Mouse (Mus musculus): Measurements from ENCODE around the gene Dmxl2. TPM values are rescaled to one million over a fixed set of nuclear protein-coding genes. Genes with fewer than 3 reads are reported as not detected.
A peak's percentile ranks its signal among the peaks of the same experiment; 100 is the strongest.

Gene Dmxl2
- total and polyA plus RNA-seq, 2 experiments from 2014 or later: 39.7 to 129 TPM

GRCm38 (mm10) chr9:54463483-54464054, 37.9 kb downstream of the Dmxl2 start:
- Histone ChIP-seq H3K36me3 (ENCODE audit: insufficient read depth) (peaks cover 16% of the 10 kb centered on the region), H3K9ac (no peak overlapping the region), H3K27me3 (ENCODE audit: insufficient read depth, low read length) (no peaks in the 10 kb centered on the region), H3K9me3 (ENCODE audit: low read length) (no peaks in the 10 kb centered on the region), H3K4me1 (ENCODE audit: insufficient read depth) (no peaks in the 10 kb centered on the region), H3K4me2 (ENCODE audit: low read depth) (no peak overlapping the region), H3K4me3 (ENCODE audit: low read depth, low read length) (no peak overlapping the region), H3K27ac (ENCODE audit: low read depth, low read length) (no peak overlapping the region)
- WGBS: 48% methylated on average over 4 of the region's 4 CpGs
- ATAC-seq (peak; percentile 63), DNase-seq (peak; percentile 29)
- no peak for TF ChIP-seq CTCF (IDR thresholded peaks at IDR 0.05; ENCODE audit: low read depth)

- 82% methylated on average over 6 of the region's 6 CpGs for WGBS
- H3K4me1 ChIP-seq (ENCODE audit: insufficient read depth): no peaks in the 10 kb centered on the region
- H3K4me2 ChIP-seq (ENCODE audit: low read depth): no peak overlapping the region
- H3K4me3 ChIP-seq (ENCODE audit: low read depth, low read length): no peak overlapping the region
- no peaks in the 10 kb centered on the region for H3K27me3 ChIP-seq (ENCODE audit: insufficient read depth, low read length)
- peaks cover 9% of the 10 kb centered on the region for H3K36me3 ChIP-seq (ENCODE audit: insufficient read depth)
- TF ChIP-seq CTCF (IDR thresholded peaks at IDR 0.05; ENCODE audit: low read depth): no peak
- DNase-seq: no peak
- H3K9me3 ChIP-seq (ENCODE audit: low read length): no peaks in the 10 kb centered on the region
- no peak overlapping the region for H3K9ac ChIP-seq
- H3K27ac ChIP-seq (ENCODE audit: low read depth, low read length): no peak overlapping the region
- no peak for ATAC-seq
Measured at GRCm38 (mm10) chr9:54439015-54439414, 62.4 kb downstream of the Dmxl2 start.

GRCm38 (mm10) chr9:54438246-54438645, 63.2 kb downstream of the Dmxl2 start:
- Histone ChIP-seq H3K9ac (no peak overlapping the region), H3K4me1 (ENCODE audit: insufficient read depth) (no peaks in the 10 kb centered on the region), H3K27me3 (ENCODE audit: insufficient read depth, low read length) (no peaks in the 10 kb centered on the region), H3K4me3 (ENCODE audit: low read depth, low read length) (no peak overlapping the region), H3K36me3 (ENCODE audit: insufficient read depth) (peaks cover 9% of the 10 kb centered on the region), H3K4me2 (ENCODE audit: low read depth) (no peak overlapping the region), H3K9me3 (ENCODE audit: low read length) (no peaks in the 10 kb centered on the region), H3K27ac (ENCODE audit: low read depth, low read length) (no peak overlapping the region)
- WGBS: 25% methylated on average over 2 of the region's 2 CpGs
- DNase-seq: peak; percentile 62
- peak; percentile 68 for TF ChIP-seq CTCF (IDR thresholded peaks at IDR 0.05; ENCODE audit: low read depth)
- no peak for ATAC-seq

- Histone ChIP-seq H3K9ac (no peak overlapping the region), H3K36me3 (ENCODE audit: insufficient read depth) (peaks cover 28% of the 10 kb centered on the region), H3K4me2 (ENCODE audit: low read depth) (no peak overlapping the region), H3K4me1 (ENCODE audit: insufficient read depth) (no peaks in the 10 kb centered on the region), H3K27me3 (ENCODE audit: insufficient read depth, low read length) (no peaks in the 10 kb centered on the region), H3K9me3 (ENCODE audit: low read length) (no peaks in the 10 kb centered on the region), H3K4me3 (ENCODE audit: low read depth, low read length) (no peak overlapping the region), H3K27ac (ENCODE audit: low read depth, low read length) (no peak overlapping the region)
- ATAC-seq (no peak), DNase-seq (no peak)
- 93% methylated on average over 2 of the region's 2 CpGs for WGBS
- TF ChIP-seq CTCF (IDR thresholded peaks at IDR 0.05; ENCODE audit: low read depth): peak; percentile 50
Measured at GRCm38 (mm10) chr9:54416238-54416637, 85.2 kb downstream of the Dmxl2 start.

- ATAC-seq (no peak), DNase-seq (no peak)
- H3K4me1 ChIP-seq (ENCODE audit: insufficient read depth): no peaks in the 10 kb centered on the region
- WGBS: 96% methylated on average over 6 of the region's 8 CpGs
- H3K36me3 ChIP-seq (ENCODE audit: insufficient read depth): no peaks in the 10 kb centered on the region
- no peaks in the 10 kb centered on the region for H3K9me3 ChIP-seq (ENCODE audit: low read length)
- TF ChIP-seq CTCF (IDR thresholded peaks at IDR 0.05; ENCODE audit: low read depth): no peak
- H3K9ac ChIP-seq: no peak overlapping the region
- H3K27me3 ChIP-seq (ENCODE audit: insufficient read depth, low read length): no peaks in the 10 kb centered on the region
- H3K4me2 ChIP-seq (ENCODE audit: low read depth): no peak overlapping the region
- H3K27ac ChIP-seq (ENCODE audit: low read depth, low read length): no peak overlapping the region
- no peak overlapping the region for H3K4me3 ChIP-seq (ENCODE audit: low read depth, low read length)
Measured at GRCm38 (mm10) chr9:54356756-54357155, 144.7 kb downstream of the Dmxl2 start.

GRCm38 (mm10) chr9:54342026-54342425, 159.4 kb downstream of the Dmxl2 start:
- 76% methylated on average over 7 of the region's 7 CpGs for WGBS
- Histone ChIP-seq H3K9ac (no peak overlapping the region), H3K4me2 (ENCODE audit: low read depth) (no peak overlapping the region), H3K27me3 (ENCODE audit: insufficient read depth, low read length) (no peaks in the 10 kb centered on the region), H3K36me3 (ENCODE audit: insufficient read depth) (no peaks in the 10 kb centered on the region), H3K9me3 (ENCODE audit: low read length) (no peaks in the 10 kb centered on the region), H3K4me1 (ENCODE audit: insufficient read depth) (no peaks in the 10 kb centered on the region), H3K27ac (ENCODE audit: low read depth, low read length) (no peak overlapping the region), H3K4me3 (ENCODE audit: low read depth, low read length) (no peak overlapping the region)
- no peak for DNase-seq
- no peak for ATAC-seq
- no peak for TF ChIP-seq CTCF (IDR thresholded peaks at IDR 0.05; ENCODE audit: low read depth)

GRCm38 (mm10) chr9:54336532-54337144, 164.8 kb downstream of the Dmxl2 start:
- peak; percentile 82 for ATAC-seq
- Histone ChIP-seq H3K9ac (no peak overlapping the region), H3K9me3 (ENCODE audit: low read length) (no peaks in the 10 kb centered on the region), H3K36me3 (ENCODE audit: insufficient read depth) (no peaks in the 10 kb centered on the region), H3K27me3 (ENCODE audit: insufficient read depth, low read length) (no peaks in the 10 kb centered on the region), H3K4me1 (ENCODE audit: insufficient read depth) (no peaks in the 10 kb centered on the region), H3K4me3 (ENCODE audit: low read depth, low read length) (no peak overlapping the region), H3K27ac (ENCODE audit: low read depth, low read length) (no peak overlapping the region), H3K4me2 (ENCODE audit: low read depth) (no peak overlapping the region)
- WGBS: 46% methylated on average over 6 of the region's 6 CpGs
- peak; percentile 89 for DNase-seq
- TF ChIP-seq CTCF (IDR thresholded peaks at IDR 0.05; ENCODE audit: low read depth): peak; percentile 90

Measured in forebrain, postnatal 0 days (tissue).